Mouse (Mus musculus): ENCODE results near the gene Selplg. TPM values are rescaled to one million over a fixed set of nuclear protein-coding genes. Genes with fewer than 3 reads are reported as not detected.

Selplg gene
- polyA plus RNA-seq, 1 experiment from 2014 or later: 14.6 TPM

GRCm38 (mm10) chr5:113775585-113775984, 56.9 kb downstream of the Selplg start:
- Histone ChIP-seq H3K4me1 (ENCODE audit: insufficient read depth, low read depth, low read length) (0 out of 2 replicates have a peak, but pooled peaks cover 2% of the 10 kb centered on the region), H3K36me3 (ENCODE audit: insufficient read depth, low read length) (peaks cover 22% of the 10 kb centered on the region), H3K9me3 (ENCODE audit: low read length) (no peaks in the 10 kb centered on the region), H3K4me2 (replicated peaks; ENCODE audit: low read depth, low read length) (no peak overlapping the region), H3K27me3 (replicated peaks; ENCODE audit: insufficient read depth, low read length) (no peaks in the 10 kb centered on the region), H3K4me3 (ENCODE audit: low read depth, low read length) (no peak overlapping the region), H3K27ac (ENCODE audit: low read length) (no peak overlapping the region), H3K9ac (replicated peaks; ENCODE audit: low read depth) (no peak overlapping the region)
- 85% methylated on average over 10 of the region's 10 CpGs for WGBS
- ATAC-seq (no peak), DNase-seq (ENCODE audit: low spot score) (no peak)
- TF ChIP-seq CTCF (IDR thresholded peaks at IDR 0.05) (no peak), EP300 (IDR thresholded peaks at IDR 0.05) (no peak)

- DNase-seq (ENCODE audit: low spot score) (peak; percentile 93), ATAC-seq (peak; percentile 43)
- 0 out of 2 replicates have a peak, but pooled peaks cover 2% of the 10 kb centered on the region for H3K4me1 ChIP-seq (ENCODE audit: insufficient read depth, low read depth, low read length)
- H3K9me3 ChIP-seq (ENCODE audit: low read length): no peaks in the 10 kb centered on the region
- H3K9ac ChIP-seq (replicated peaks; ENCODE audit: low read depth): no peak overlapping the region; the same call in 1 of the 2 replicates
- peak overlapping the region; percentile 86 for H3K4me3 ChIP-seq (ENCODE audit: low read depth, low read length)
- H3K36me3 ChIP-seq (ENCODE audit: insufficient read depth, low read length): peaks cover 22% of the 10 kb centered on the region
- TF ChIP-seq CTCF (IDR thresholded peaks at IDR 0.05) (peak; percentile 96), EP300 (IDR thresholded peaks at IDR 0.05) (no peak)
- WGBS: 0% methylated on average over 7 of the region's 7 CpGs
- no peaks in the 10 kb centered on the region for H3K27me3 ChIP-seq (replicated peaks; ENCODE audit: insufficient read depth, low read length)
- peak overlapping the region; percentile 78 for H3K27ac ChIP-seq (ENCODE audit: low read length)
- H3K4me2 ChIP-seq (replicated peaks; ENCODE audit: low read depth, low read length): peak overlapping the region; percentile 85
Measured at GRCm38 (mm10) chr5:113773664-113774063, 58.8 kb downstream of the Selplg start.

GRCm38 (mm10) chr5:113772905-113773519, 59.4 kb downstream of the Selplg start:
- TF ChIP-seq EP300 (IDR thresholded peaks at IDR 0.05): no peak
- TF ChIP-seq CTCF (IDR thresholded peaks at IDR 0.05): no peak
- WGBS: 2% methylated on average over 26 of the region's 38 CpGs
- no peaks in the 10 kb centered on the region for H3K9me3 ChIP-seq (ENCODE audit: low read length)
- H3K9ac ChIP-seq (replicated peaks; ENCODE audit: low read depth): peak overlapping the region; percentile 59
- H3K4me1 ChIP-seq (ENCODE audit: insufficient read depth, low read depth, low read length): 0 out of 2 replicates have a peak, but pooled peaks cover 2% of the 10 kb centered on the region
- H3K36me3 ChIP-seq (ENCODE audit: insufficient read depth, low read length): peaks cover 16% of the 10 kb centered on the region; the same call in 1 of the 2 replicates
- H3K27ac ChIP-seq (ENCODE audit: low read length): peak overlapping the region; percentile 78
- peak; percentile 20 for ATAC-seq
- peak overlapping the region; percentile 86 for H3K4me3 ChIP-seq (ENCODE audit: low read depth, low read length)
- peak; percentile 38 for DNase-seq (ENCODE audit: low spot score)
- peak overlapping the region; percentile 85 for H3K4me2 ChIP-seq (replicated peaks; ENCODE audit: low read depth, low read length)
- H3K27me3 ChIP-seq (replicated peaks; ENCODE audit: insufficient read depth, low read length): no peaks in the 10 kb centered on the region

- H3K27ac ChIP-seq (ENCODE audit: low read length): peak within 1 kb of the TSS; percentile 95
- H3K9me3 ChIP-seq (ENCODE audit: low read length): no peaks in the 10 kb centered on the region
- H3K36me3 ChIP-seq (ENCODE audit: insufficient read depth, low read length): peaks cover 16% of the 10 kb centered on the region; the same call in 1 of the 2 replicates
- H3K4me3 ChIP-seq (ENCODE audit: low read depth, low read length): peak within 1 kb of the TSS; percentile 86
- H3K27me3 ChIP-seq (replicated peaks; ENCODE audit: insufficient read depth, low read length): no peaks in the 10 kb centered on the region
- peak within 1 kb of the TSS; percentile 80 for H3K9ac ChIP-seq (replicated peaks; ENCODE audit: low read depth)
- ATAC-seq (peak; percentile 87), DNase-seq (ENCODE audit: low spot score) (peak; percentile 97)
- H3K4me1 ChIP-seq (ENCODE audit: insufficient read depth, low read depth, low read length): 0 out of 2 replicates have a peak, but pooled peaks cover 2% of the 10 kb centered on the region
- TF ChIP-seq CTCF (IDR thresholded peaks at IDR 0.05): no peak
- WGBS: under 1% methylated on average over 44 of the region's 49 CpGs
- peak within 1 kb of the TSS; percentile 85 for H3K4me2 ChIP-seq (replicated peaks; ENCODE audit: low read depth, low read length)
Measured at GRCm38 (mm10) chr5:113772450-113772895, 60.0 kb downstream of the Selplg start, which contains the start of the genes Sart3 and Iscu. TSS of gene Sart3 (minus strand) at chr5:113772510. TSS of gene Iscu (plus strand) at chr5:113772748.

GRCm38 (mm10) chr5:113771213-113772162, 61.0 kb downstream of the Selplg start:
- 3% methylated on average over 89 of the region's 97 CpGs for WGBS
- peak; percentile 85 for ATAC-seq
- H3K4me1 ChIP-seq (ENCODE audit: insufficient read depth, low read depth, low read length): 0 out of 2 replicates have a peak, but pooled peaks cover 2% of the 10 kb centered on the region
- peak overlapping the region; percentile 95 for H3K27ac ChIP-seq (ENCODE audit: low read length)
- no peaks in the 10 kb centered on the region for H3K27me3 ChIP-seq (replicated peaks; ENCODE audit: insufficient read depth, low read length)
- H3K4me3 ChIP-seq (ENCODE audit: low read depth, low read length): peak overlapping the region; percentile 86
- H3K4me2 ChIP-seq (replicated peaks; ENCODE audit: low read depth, low read length): peak overlapping the region; percentile 85
- TF ChIP-seq CTCF (IDR thresholded peaks at IDR 0.05) (0 out of 2 replicates have a peak, but pooled peaks have one; percentile 7), EP300 (IDR thresholded peaks at IDR 0.05) (peak; percentile 77)
- no peaks in the 10 kb centered on the region for H3K9me3 ChIP-seq (ENCODE audit: low read length)
- peak overlapping the region; percentile 80 for H3K9ac ChIP-seq (replicated peaks; ENCODE audit: low read depth)
- peak; percentile 97 for DNase-seq (ENCODE audit: low spot score)
- peaks cover 8% of the 10 kb centered on the region; the same call in 1 of the 2 replicates for H3K36me3 ChIP-seq (ENCODE audit: insufficient read depth, low read length)

- TF ChIP-seq EP300 (IDR thresholded peaks at IDR 0.05): no peak
- no peak for TF ChIP-seq CTCF (IDR thresholded peaks at IDR 0.05)
- no peak overlapping the region for H3K27ac ChIP-seq (ENCODE audit: low read length)
- H3K27me3 ChIP-seq (replicated peaks; ENCODE audit: insufficient read depth, low read length): no peaks in the 10 kb centered on the region
- no peaks in the 10 kb centered on the region for H3K9me3 ChIP-seq (ENCODE audit: low read length)
- 0 out of 2 replicates have a peak, but pooled peaks cover under 1% of the 10 kb centered on the region for H3K4me1 ChIP-seq (ENCODE audit: insufficient read depth, low read depth, low read length)
- no peak overlapping the region for H3K9ac ChIP-seq (replicated peaks; ENCODE audit: low read depth)
- 85% methylated on average over 8 of the region's 8 CpGs for WGBS
- H3K4me2 ChIP-seq (replicated peaks; ENCODE audit: low read depth, low read length): no peak overlapping the region
- no peak overlapping the region for H3K4me3 ChIP-seq (ENCODE audit: low read depth, low read length)
- no peak for ATAC-seq
- no peak for DNase-seq (ENCODE audit: low spot score)
- H3K36me3 ChIP-seq (ENCODE audit: insufficient read depth, low read length): no peaks in the 10 kb centered on the region
Measured at GRCm38 (mm10) chr5:113768806-113769205, 63.6 kb downstream of the Selplg start.

Other genes with a start within 250 kb of the Selplg start
- gene Cmklr1, start 182.2 kb downstream of the Selplg start, polyA plus RNA-seq (2015; fragmentation: Nextera tagmentation; extraction: Ambion mirVana): 53.4 and 63.8 TPM in 2 replicates
- gene 1700069L16Rik, start 107.9 kb downstream of the Selplg start, polyA plus RNA-seq (2015; fragmentation: Nextera tagmentation; extraction: Ambion mirVana): not detected in 2 replicates
- gene Ficd, start 96.8 kb downstream of the Selplg start, polyA plus RNA-seq (2015; fragmentation: Nextera tagmentation; extraction: Ambion mirVana): 6.7 and 6.8 TPM in 2 replicates
- gene Sart3, start 60.1 kb downstream of the Selplg start, polyA plus RNA-seq (2015; fragmentation: Nextera tagmentation; extraction: Ambion mirVana): 12.8 and 16.9 TPM in 2 replicates
- gene Iscu, start 59.9 kb downstream of the Selplg start, polyA plus RNA-seq (2015; fragmentation: Nextera tagmentation; extraction: Ambion mirVana): 197 and 225 TPM in 2 replicates
- gene Tmem119, start 32.1 kb downstream of the Selplg start, polyA plus RNA-seq (2015; fragmentation: Nextera tagmentation; extraction: Ambion mirVana): 107 and 110 TPM in 2 replicates
- gene Coro1c, start 76.1 kb upstream of the Selplg start, polyA plus RNA-seq (2015; fragmentation: Nextera tagmentation; extraction: Ambion mirVana): 102 and 115 TPM in 2 replicates
- gene Ssh1, start 161.2 kb upstream of the Selplg start, polyA plus RNA-seq (2015; fragmentation: Nextera tagmentation; extraction: Ambion mirVana): 13.2 and 14.3 TPM in 2 replicates
- not detected in 2 replicates for gene Dao, start 171.1 kb upstream of the Selplg start, polyA plus RNA-seq (2015; fragmentation: Nextera tagmentation; extraction: Ambion mirVana)
- gene Usp30, start 232.8 kb upstream of the Selplg start, polyA plus RNA-seq (2015; fragmentation: Nextera tagmentation; extraction: Ambion mirVana): 8.3 and 8.7 TPM in 2 replicates